Mouse (Mus musculus): ENCODE results near the gene Lrp2. TPM values are rescaled to one million over a fixed set of nuclear protein-coding genes. Genes with fewer than 3 reads are reported as not detected.

Gene Lrp2
- total RNA-seq, 2 experiments from 2014 or later, result 0.07 TPM

GRCm38 (mm10) chr2:69386118-69386871 is 199.6 kb downstream of the Lrp2 start:
- no peak overlapping the region for H3K4me3 ChIP-seq
- DNase-seq (ENCODE audit: extremely low spot score in 1 of 2, low spot score in 2 of 2), result no peak
- intact Hi-C loops (cut with DNase I), result no loop called here
- H3K27ac ChIP-seq, result no peak overlapping the region
- TF ChIP-seq CTCF (IDR thresholded peaks at IDR 0.05), result no peak

GRCm38 (mm10) chr2:69382838-69383237 is 203.0 kb downstream of the Lrp2 start:
- Histone ChIP-seq H3K4me3 (no peak overlapping the region), H3K27ac (no peak overlapping the region)
- DNase-seq (ENCODE audit: extremely low spot score in 1 of 2, low spot score in 2 of 2), result no peak
- TF ChIP-seq CTCF (IDR thresholded peaks at IDR 0.05), result no peak
- intact Hi-C loops (cut with DNase I), result no loop called here

GRCm38 (mm10) chr2:69381740-69382139 is 204.1 kb downstream of the Lrp2 start:
- Histone ChIP-seq H3K27ac (no peak overlapping the region), H3K4me3 (no peak overlapping the region)
- peak; percentile 12; the same call in 1 of the 2 replicates for TF ChIP-seq CTCF (IDR thresholded peaks at IDR 0.05)
- DNase-seq (ENCODE audit: extremely low spot score in 1 of 2, low spot score in 2 of 2), result no peak
- intact Hi-C loops (cut with DNase I), result no loop called here

- DNase-seq (ENCODE audit: extremely low spot score in 1 of 2, low spot score in 2 of 2), result peak in 1 of 2 experiments; percentile 19
- no peak within 1 kb of the TSS for H3K4me3 ChIP-seq
- no peak for TF ChIP-seq CTCF (IDR thresholded peaks at IDR 0.05)
- intact Hi-C loops (cut with DNase I), result no loop called here
- no peak within 1 kb of the TSS for H3K27ac ChIP-seq
Observed at GRCm38 (mm10) chr2:69380281-69380680, 205.6 kb downstream of the Lrp2 start, which contains the start of gene Dhrs9. Dhrs9 (plus strand) TSS chr2:69380445.

- H3K27ac ChIP-seq, result no peak overlapping the region
- no peak overlapping the region for H3K4me3 ChIP-seq
- intact Hi-C loops (cut with DNase I), result no loop called here
- DNase-seq (ENCODE audit: extremely low spot score in 1 of 2, low spot score in 2 of 2), result no peak
- TF ChIP-seq CTCF (IDR thresholded peaks at IDR 0.05), result no peak
Observed at GRCm38 (mm10) chr2:69379801-69380200, 206.1 kb downstream of the Lrp2 start.

- no peak for DNase-seq (ENCODE audit: extremely low spot score in 1 of 2, low spot score in 2 of 2)
- no peak for TF ChIP-seq CTCF (IDR thresholded peaks at IDR 0.05)
- Histone ChIP-seq H3K27ac (no peak overlapping the region), H3K4me3 (no peak overlapping the region)
- intact Hi-C loops (cut with DNase I), result no loop called here
Observed at GRCm38 (mm10) chr2:69376780-69377179, 209.1 kb downstream of the Lrp2 start.

Other genes with a start within 250 kb of the Lrp2 start
- not detected for gene Abcb11, start 243.4 kb downstream of the Lrp2 start, total RNA-seq (2021)
- gene Dhrs9, start 205.6 kb downstream of the Lrp2 start, total RNA-seq (2021), result under 1 TPM in 1 of 2 experiments, not detected in 1; 0.14 TPM
- gene Bbs5, start 61.1 kb upstream of the Lrp2 start, total RNA-seq (2021), result 10 to 100 TPM; 23.5 to 28.4 TPM
- under 1 TPM; 0.75 to 0.84 TPM for gene Klhl41, start 84.1 kb upstream of the Lrp2 start, total RNA-seq (2021)
- 10 to 100 TPM; 15.5 to 16.3 TPM for gene Fastkd1, start 127.5 kb upstream of the Lrp2 start, total RNA-seq (2021)
- gene Ppig, start 136.5 kb upstream of the Lrp2 start, total RNA-seq (2021), result 10 to 100 TPM; 65.4 to 79.5 TPM
- 1 to 10 TPM; 2.8 to 3.3 TPM for gene Ccdc173, start 203.5 kb upstream of the Lrp2 start, total RNA-seq (2021)
- gene Phospho2, start 203.6 kb upstream of the Lrp2 start, total RNA-seq (2021), result 10 to 100 TPM; 23.3 to 25.1 TPM
- gene Klhl23, start 235.9 kb upstream of the Lrp2 start, total RNA-seq (2021), result 10 to 100 TPM; 49.2 to 53.7 TPM

Measured in left cerebral cortex, adult 2 months (tissue).